Mouse (Mus musculus): ENCODE results near the gene Nfya. TPM values are rescaled to one million over a fixed set of nuclear protein-coding genes. Genes with fewer than 3 reads are reported as not detected.

The Nfya gene
- polyA plus RNA-seq, 1 experiment: not detected

DNA sequence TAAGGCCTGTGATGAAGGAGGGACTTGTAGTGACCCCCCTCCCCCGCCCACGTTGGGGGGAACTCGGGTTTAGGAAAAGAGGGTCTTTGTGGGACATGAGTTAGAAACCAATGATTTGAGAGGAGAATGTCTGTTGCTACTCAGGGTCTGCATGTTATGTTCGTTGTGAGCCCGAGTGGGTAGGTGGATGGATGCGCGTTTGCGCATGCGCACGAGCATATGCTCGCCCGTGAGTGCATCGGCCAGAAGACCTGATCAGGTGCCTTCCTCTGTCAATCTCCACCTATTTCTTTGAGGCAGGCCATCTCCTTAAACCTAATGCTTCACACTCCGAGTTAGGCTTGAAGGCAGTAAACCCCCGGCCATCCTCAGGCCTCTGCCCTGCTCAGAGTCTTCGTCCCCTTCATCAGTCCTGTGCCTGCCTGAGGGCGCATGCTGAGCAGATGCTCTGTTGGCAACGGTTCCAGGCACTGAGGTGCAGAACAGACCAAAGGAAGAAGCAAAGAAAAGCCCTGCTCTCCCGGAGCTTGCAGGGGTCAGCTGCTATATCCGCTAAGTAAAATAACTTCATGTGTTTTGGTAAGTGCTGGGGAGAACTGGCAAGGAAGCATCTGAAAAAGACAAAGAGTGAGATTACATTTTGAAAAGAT is 23.4 kb upstream of the Nfya start:
- H3K27ac ChIP-seq (ENCODE audit: insufficient read depth, low read depth, low read length): no peak overlapping the region
- TF ChIP-seq POLR2A (IDR thresholded peaks at IDR 0.05; ENCODE audit: insufficient read depth, low read depth, low read length) (no peak), CTCF (IDR thresholded peaks at IDR 0.05; ENCODE audit: insufficient read depth, low read depth, low read length) (no peak)
- no peak overlapping the region for H3K4me3 ChIP-seq (ENCODE audit: insufficient read depth, low read depth, low read length)
- 84% methylated on average over 20 of the region's 20 CpGs for WGBS
- peaks cover 5% of the 10 kb centered on the region; the same call in 1 of the 2 replicates for H3K4me1 ChIP-seq (ENCODE audit: control insufficient read depth, insufficient read depth, low read length)

DNA sequence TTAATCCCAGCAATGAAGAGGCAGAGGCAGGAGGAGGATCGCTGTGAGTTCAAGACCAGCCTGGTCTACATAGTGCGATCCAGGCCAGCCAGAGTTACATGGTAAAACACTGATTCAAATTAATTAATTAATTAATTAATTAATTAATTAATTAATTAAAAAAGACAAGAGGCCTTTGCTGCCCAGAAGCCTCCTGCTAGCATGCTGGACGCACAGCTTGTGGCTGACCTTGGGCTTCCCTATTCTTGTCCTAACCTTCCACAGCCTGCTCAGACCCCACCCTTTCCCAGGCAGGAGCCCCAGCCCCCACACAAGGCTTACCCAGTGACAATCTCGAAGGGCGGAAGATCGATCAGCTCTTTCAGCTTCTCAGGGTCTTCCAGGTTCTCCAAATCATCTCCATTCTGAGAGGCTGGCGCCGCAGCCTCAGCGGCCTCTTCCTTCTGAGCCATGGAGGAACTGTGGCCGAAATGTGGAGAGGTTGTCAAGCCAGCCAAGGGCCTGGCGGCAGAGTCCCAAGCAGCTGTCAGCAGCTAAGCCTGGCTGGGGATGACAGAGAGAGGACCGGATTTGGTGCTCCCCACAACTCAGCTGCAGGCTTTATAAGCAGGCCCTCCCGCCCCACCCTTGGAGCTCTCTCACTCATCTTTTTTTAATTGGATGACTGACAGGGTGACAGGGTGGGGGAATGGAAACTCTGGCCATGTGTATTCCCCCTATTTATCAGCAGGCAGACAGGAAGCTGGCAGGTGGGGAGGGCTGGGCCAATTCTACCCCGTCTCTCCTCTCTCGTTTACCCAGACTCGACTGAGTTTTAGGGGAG is 22.7 kb upstream of the Nfya start, which contains the start of gene Apobec2:
Apobec2 (minus strand) TSS at position 773 of the 823 bp plus-strand sequence.
- H3K27ac ChIP-seq (ENCODE audit: insufficient read depth, low read depth, low read length): no peak within 1 kb of the TSS
- no peak within 1 kb of the TSS for H3K4me3 ChIP-seq (ENCODE audit: insufficient read depth, low read depth, low read length)
- H3K4me1 ChIP-seq (ENCODE audit: control insufficient read depth, insufficient read depth, low read length): no peaks in the 10 kb centered on the region
- 86% methylated on average over 16 of the region's 16 CpGs for WGBS
- no peak for TF ChIP-seq CTCF (IDR thresholded peaks at IDR 0.05; ENCODE audit: insufficient read depth, low read depth, low read length)
- TF ChIP-seq POLR2A (IDR thresholded peaks at IDR 0.05; ENCODE audit: insufficient read depth, low read depth, low read length): no peak

DNA sequence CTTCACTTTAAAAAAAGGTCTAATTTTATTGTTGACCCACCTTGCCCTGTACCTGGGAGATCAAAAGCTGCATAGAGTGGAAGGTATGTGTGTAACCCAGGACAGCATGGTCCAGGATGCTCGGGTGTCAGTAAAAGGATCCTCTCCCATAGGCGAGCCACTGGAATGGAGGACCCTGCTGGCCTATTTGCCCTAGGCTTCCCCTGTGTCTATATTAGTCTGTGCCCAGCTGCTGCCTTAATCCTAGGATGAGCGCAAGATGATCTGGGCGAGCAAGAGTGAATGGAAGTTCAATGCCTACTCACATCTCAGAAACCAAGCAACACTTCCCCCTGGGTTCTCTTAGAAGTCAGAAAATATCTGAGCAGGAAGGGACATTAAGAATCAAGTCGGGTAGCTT is 21.3 kb upstream of the Nfya start:
- H3K4me3 ChIP-seq (ENCODE audit: insufficient read depth, low read depth, low read length): no peak overlapping the region
- no peak for TF ChIP-seq POLR2A (IDR thresholded peaks at IDR 0.05; ENCODE audit: insufficient read depth, low read depth, low read length)
- WGBS: 91% methylated on average over 5 of the region's 5 CpGs
- H3K27ac ChIP-seq (ENCODE audit: insufficient read depth, low read depth, low read length): no peak overlapping the region
- H3K4me1 ChIP-seq (ENCODE audit: control insufficient read depth, insufficient read depth, low read length): peaks cover 7% of the 10 kb centered on the region

DNA sequence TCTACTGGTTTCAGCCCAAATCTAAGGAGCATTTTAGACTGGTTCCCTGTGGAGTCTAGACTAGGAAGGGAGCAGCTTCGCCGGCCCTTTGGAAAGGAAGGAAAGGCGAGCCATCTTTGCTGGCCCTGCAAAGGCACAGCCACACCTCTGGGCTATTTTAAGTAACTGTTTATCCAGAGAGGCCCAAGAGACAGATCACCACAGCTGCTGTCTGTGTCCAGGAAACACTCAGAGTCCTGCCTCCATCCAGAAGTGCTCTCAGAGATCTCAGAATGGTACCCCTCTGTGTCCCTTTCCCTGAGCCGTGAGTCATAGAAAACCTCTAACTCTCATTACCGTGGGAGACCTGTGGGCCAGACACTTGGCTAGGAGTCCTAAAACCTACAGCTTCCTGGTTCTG is 20.7 kb upstream of the Nfya start:
- Histone ChIP-seq H3K4me3 (ENCODE audit: insufficient read depth, low read depth, low read length) (no peak overlapping the region), H3K27ac (ENCODE audit: insufficient read depth, low read depth, low read length) (no peak overlapping the region), H3K4me1 (ENCODE audit: control insufficient read depth, insufficient read depth, low read length) (peaks cover 8% of the 10 kb centered on the region)
- no peak for TF ChIP-seq CTCF (IDR thresholded peaks at IDR 0.05; ENCODE audit: insufficient read depth, low read depth, low read length)
- TF ChIP-seq POLR2A (IDR thresholded peaks at IDR 0.05; ENCODE audit: insufficient read depth, low read depth, low read length): no peak
- 67% methylated on average over 5 of the region's 5 CpGs for WGBS

DNA sequence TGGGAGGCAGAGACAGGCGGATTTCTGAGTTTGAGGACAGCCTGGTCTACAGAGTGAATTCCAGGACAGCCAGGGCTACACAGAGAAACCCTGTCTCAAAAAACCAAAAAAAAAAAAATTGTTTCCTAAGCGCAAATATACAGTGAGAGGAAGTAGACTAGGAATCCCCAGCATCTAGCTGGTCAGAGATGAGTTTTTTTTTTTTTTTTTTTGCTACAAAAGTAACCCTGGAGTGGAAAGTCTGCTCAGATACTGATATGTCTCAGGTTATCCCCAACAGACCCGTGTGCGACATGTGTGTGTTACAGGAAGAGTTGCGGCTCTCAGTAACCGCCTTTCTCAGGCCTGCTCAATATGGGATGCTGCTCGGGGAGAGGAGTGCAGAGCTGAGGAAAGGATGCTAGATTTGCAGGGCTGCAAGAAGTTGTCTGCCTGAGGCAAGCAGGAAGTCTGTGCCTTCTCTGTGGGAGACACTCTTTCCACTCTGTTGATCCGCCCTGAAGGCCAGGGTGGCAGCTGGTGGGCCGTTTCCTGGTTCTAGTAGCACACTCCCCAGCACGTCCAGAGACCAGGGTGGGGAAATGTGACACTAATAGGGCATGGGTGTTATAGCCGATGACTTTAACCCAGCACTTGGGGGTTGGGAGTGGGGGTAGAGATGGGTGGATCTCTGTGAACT is 18.3 kb upstream of the Nfya start:
- Histone ChIP-seq H3K4me1 (ENCODE audit: control insufficient read depth, insufficient read depth, low read length) (peaks cover 8% of the 10 kb centered on the region), H3K27ac (ENCODE audit: insufficient read depth, low read depth, low read length) (no peak overlapping the region), H3K4me3 (ENCODE audit: insufficient read depth, low read depth, low read length) (no peak overlapping the region)
- WGBS: 80% methylated on average over 11 of the region's 11 CpGs
- TF ChIP-seq CTCF (IDR thresholded peaks at IDR 0.05; ENCODE audit: insufficient read depth, low read depth, low read length) (no peak), POLR2A (IDR thresholded peaks at IDR 0.05; ENCODE audit: insufficient read depth, low read depth, low read length) (no peak)

DNA sequence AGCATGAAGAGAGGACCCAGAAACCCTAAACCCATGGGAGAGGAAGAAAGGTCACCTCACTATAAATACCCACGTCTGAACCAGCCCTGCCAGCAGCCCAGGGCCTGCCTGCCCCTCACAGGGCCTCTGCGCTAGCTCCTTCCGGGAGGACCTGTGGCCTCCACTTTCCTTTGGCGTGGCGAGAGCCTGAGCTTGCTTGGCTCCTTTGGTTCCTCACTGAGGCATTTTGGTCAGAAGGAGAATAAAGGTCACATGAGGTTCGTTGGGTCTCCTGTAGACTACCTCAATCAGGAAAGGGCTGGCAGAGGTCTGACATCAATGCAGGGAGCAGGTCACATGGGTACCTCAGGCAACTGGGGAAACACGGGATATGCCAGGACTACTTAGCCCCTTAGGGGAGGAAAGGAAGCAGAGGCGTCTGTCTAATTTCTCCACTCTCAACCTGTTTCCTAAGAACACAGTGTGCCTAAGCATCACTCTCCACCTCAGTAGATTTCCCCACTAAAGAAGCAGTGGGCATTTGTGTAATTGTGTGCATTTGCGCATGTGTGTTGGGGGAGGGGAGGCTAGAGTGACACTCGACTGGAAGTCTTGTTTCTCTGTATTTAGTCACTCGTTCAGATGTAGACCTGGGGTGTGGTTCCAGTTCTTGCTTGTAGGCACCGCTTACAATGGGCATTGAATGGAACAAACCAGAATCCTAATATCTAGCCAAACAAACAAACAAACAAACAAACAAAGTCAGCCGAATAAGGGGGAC is 17.5 kb upstream of the Nfya start:
- TF ChIP-seq POLR2A (IDR thresholded peaks at IDR 0.05; ENCODE audit: insufficient read depth, low read depth, low read length): no peak
- no peak for TF ChIP-seq CTCF (IDR thresholded peaks at IDR 0.05; ENCODE audit: insufficient read depth, low read depth, low read length)
- WGBS: 83% methylated on average over 13 of the region's 13 CpGs

DNA sequence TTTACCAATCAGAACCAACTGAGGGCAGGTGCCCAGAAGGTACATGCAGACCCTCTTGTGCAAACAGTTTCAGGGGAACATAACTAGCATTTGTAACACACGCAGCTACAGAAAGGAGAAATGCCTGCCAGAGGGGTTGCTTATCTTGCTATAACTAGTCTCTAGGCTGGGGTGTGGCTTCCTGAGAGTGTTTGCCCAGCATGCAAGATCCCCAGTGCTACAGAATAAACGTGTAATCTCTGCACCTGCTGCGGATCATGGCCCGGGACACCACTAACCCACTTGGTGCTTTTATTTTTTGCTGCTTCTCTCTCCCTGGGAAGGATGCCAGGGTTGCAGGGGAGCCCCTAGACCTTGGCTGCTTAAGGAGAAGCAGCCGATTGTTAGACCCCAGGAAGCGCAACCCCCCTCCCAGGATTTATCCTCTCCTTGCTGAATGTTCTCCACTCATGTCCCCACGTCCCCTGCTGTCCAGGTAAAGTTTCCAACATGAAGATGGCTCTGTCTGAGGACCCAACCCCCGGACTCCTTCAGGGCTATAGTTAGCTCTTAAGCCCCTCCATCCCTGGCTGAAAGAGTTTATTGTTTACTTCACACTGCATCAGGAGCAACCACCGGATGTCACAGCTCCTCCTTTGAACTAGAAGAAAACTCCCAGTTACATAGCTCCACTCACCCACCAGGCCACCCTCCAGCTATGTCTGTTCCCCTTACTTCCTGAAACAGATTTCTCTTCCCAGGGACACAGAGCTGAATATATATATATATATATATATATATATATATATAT is 16.3 kb upstream of the Nfya start:
- H3K4me3 ChIP-seq (ENCODE audit: insufficient read depth, low read depth, low read length): no peak overlapping the region
- TF ChIP-seq POLR2A (IDR thresholded peaks at IDR 0.05; ENCODE audit: insufficient read depth, low read depth, low read length): no peak
- TF ChIP-seq CTCF (IDR thresholded peaks at IDR 0.05; ENCODE audit: insufficient read depth, low read depth, low read length): no peak
- H3K27ac ChIP-seq (ENCODE audit: insufficient read depth, low read depth, low read length): no peak overlapping the region
- H3K4me1 ChIP-seq (ENCODE audit: control insufficient read depth, insufficient read depth, low read length): peaks cover 8% of the 10 kb centered on the region
- WGBS: 30% methylated on average over 9 of the region's 9 CpGs

More for the DNA sequence above, 17.5 kb upstream of the Nfya start:
- peaks cover 8% of the 10 kb centered on the region for H3K4me1 ChIP-seq (ENCODE audit: control insufficient read depth, insufficient read depth, low read length)
- H3K27ac ChIP-seq (ENCODE audit: insufficient read depth, low read depth, low read length): no peak overlapping the region
- no peak overlapping the region for H3K4me3 ChIP-seq (ENCODE audit: insufficient read depth, low read depth, low read length)

DNA sequence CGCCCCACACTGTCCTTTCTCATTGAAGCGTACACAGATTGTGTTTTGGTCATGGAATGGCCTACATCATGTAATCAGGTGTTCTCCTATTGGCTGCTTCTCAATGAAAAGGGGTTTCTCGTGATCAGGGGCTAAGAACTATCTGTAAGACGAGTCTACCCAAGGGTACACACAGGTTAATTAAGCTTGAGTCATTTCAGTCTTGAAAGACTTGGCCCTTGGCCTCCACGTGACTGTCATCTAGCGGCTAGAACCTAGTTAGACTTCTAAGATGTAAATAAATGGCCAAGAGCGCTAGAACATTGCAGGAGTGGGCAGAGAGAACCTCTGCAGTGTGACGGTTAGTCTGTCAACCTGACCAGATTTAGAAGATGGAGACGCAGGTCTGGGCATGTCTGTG is 14.5 kb upstream of the Nfya start:
- Histone ChIP-seq H3K4me3 (ENCODE audit: insufficient read depth, low read depth, low read length) (no peak overlapping the region), H3K27ac (ENCODE audit: insufficient read depth, low read depth, low read length) (no peak overlapping the region), H3K4me1 (ENCODE audit: control insufficient read depth, insufficient read depth, low read length) (peaks cover 8% of the 10 kb centered on the region)
- TF ChIP-seq CTCF (IDR thresholded peaks at IDR 0.05; ENCODE audit: insufficient read depth, low read depth, low read length): no peak
- no peak for TF ChIP-seq POLR2A (IDR thresholded peaks at IDR 0.05; ENCODE audit: insufficient read depth, low read depth, low read length)
- 87% methylated on average over 9 of the region's 9 CpGs for WGBS

All from olfactory bulb, adult 2 months (tissue).